Mouse (Mus musculus) neural tube, embryonic 14.5 days (tissue): ENCODE results near the gene Atp5d. TPM values are rescaled to one million over a fixed set of nuclear protein-coding genes. Genes with fewer than 3 reads are reported as not detected.

Source experiments
- ATAC-seq: fragments of 200-750 bp; cut with Nextera tagmentation; 2 replicates; pipeline ENCODE4 v1.8.0; 2017; ENCODE audit warnings: low read depth, mild to moderate bottlenecking, moderate TSS enrichment, moderate library complexity
- H3K27ac ChIP-seq: fragments of 300-500 bp; sonication (generic); 2 replicates; pipeline ENCODE4 v1.5.1; 2014; ENCODE audit warnings: low read depth, mild to moderate bottlenecking, control low read depth, low read length, moderate library complexity, mixed read lengths
- H3K27me3 ChIP-seq: fragments of 300-500 bp; sonication (generic); 2 replicates; pipeline ENCODE4 v1.6.1; 2014; ENCODE audit warnings: low read length; ENCODE audit not compliant: control insufficient read depth, insufficient read depth
- H3K36me3 ChIP-seq: fragments of 300-500 bp; sonication (generic); 2 replicates; pipeline ENCODE4 v1.6.1; 2014; ENCODE audit warnings: low read length, mixed read lengths; ENCODE audit not compliant: control insufficient read depth, insufficient read depth
- H3K4me1 ChIP-seq: fragments of 300-500 bp; sonication (generic); 2 replicates; pipeline ENCODE4 v1.6.1; 2014; ENCODE audit warnings: low read length; ENCODE audit not compliant: control insufficient read depth, insufficient read depth
- H3K4me2 ChIP-seq: fragments of 300-500 bp; sonication (generic); 2 replicates; pipeline ENCODE4 v1.6.1; 2014; ENCODE audit warnings: mild to moderate bottlenecking, low read depth, low read length, control low read depth
- H3K4me3 ChIP-seq: fragments of 300-500 bp; sonication (generic); 2 replicates; pipeline ENCODE4 v1.5.1; 2014; ENCODE audit warnings: low read depth, low read length, control low read depth, mixed read lengths
- H3K9ac ChIP-seq: fragments of 300-500 bp; sonication (generic); replicated peaks from 2 replicates; pipeline ENCODE4 v1.6.1; 2014; ENCODE audit warnings: low read depth, mild to moderate bottlenecking, control low read depth, low read length, mixed read lengths
- H3K9me3 ChIP-seq: fragments of 300-500 bp; sonication (generic); 2 replicates; pipeline ENCODE4 v1.6.1; 2016; ENCODE audit warnings: low read length; ENCODE audit not compliant: control insufficient read depth
- WGBS: fragments of 180-500 bp; shearing (Covaris S2); extraction: QIAGEN DNeasy Blood & Tissue Kit; methylation state at CpG from one replicate; pipeline ENCODE4 v1.1.7; 2014; 5-methylcytosine and 5-hydroxymethylcytosine counted together
- polyA plus RNA-seq: library from polyadenylated mRNA; unstranded; fragments of >200 nt; fragmentation: Nextera tagmentation; extraction: Ambion mirVana; gene quantifications from 2 replicates; pipeline ENCODE4 v1.2.1, GENCODE M21; 2014

Atp5d gene
- polyA plus RNA-seq, 1 experiment from 2014 or later = 519 TPM

DNA sequence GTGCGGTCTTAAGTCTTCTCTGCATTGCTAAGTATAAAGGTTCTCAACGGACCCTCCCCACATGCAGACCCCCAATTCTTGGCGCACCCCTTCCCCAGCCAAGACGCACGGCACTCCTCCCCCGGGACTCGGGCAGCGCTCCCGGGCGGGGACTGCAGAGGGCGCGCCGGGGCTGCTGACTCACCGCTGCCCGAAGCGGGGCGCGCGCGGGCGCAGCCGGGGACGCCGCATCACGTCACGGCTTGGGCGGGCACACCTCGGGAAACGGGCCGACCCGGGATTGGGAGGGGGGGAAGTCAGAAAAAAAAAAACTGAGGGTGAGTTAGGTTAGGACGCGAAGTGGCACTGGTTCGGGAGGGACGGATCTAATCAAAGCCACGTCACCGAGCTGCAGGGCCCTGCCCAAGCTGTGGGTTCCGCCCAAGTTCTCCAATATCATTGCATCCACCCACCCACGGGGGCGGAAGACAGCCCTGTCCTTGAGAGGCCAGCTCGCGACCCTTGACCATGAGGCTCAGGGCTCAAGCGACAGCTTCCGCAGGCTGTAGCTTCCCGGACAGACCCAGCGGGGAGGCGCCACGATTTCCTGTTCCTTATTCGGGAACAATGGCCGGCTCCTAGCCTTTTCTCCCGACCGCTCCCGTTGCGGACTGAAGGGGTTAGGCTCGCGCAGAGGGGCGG is 10.3 kb downstream of the Atp5d start:
- ATAC-seq = peak; percentile 44
- H3K4me2 ChIP-seq = peak overlapping the region; percentile 98
- H3K4me3 ChIP-seq = peak overlapping the region; percentile 99
- peak overlapping the region; percentile 100 for H3K27ac ChIP-seq
- H3K9ac ChIP-seq = peak overlapping the region; percentile 100
- H3K36me3 ChIP-seq = peaks cover 48% of the 10 kb centered on the region
- under 1% methylated on average over 56 of the region's 57 CpGs for WGBS
- H3K4me1 ChIP-seq = peaks cover 32% of the 10 kb centered on the region
- H3K27me3 ChIP-seq = no peaks in the 10 kb centered on the region
- no peaks in the 10 kb centered on the region for H3K9me3 ChIP-seq

- Histone ChIP-seq H3K9me3 (no peaks in the 10 kb centered on the region), H3K4me1 (peaks cover 40% of the 10 kb centered on the region), H3K36me3 (peaks cover 48% of the 10 kb centered on the region), H3K9ac (peak overlapping the region; percentile 100), H3K27ac (peak overlapping the region; percentile 100), H3K4me2 (peak overlapping the region; percentile 98), H3K4me3 (peak overlapping the region; percentile 99), H3K27me3 (no peaks in the 10 kb centered on the region)
- under 1% methylated on average over 84 of the region's 88 CpGs for WGBS
- peak; percentile 86 for ATAC-seq
Measured at GRCm38 (mm10) chr10:80149291-80150225, 11.1 kb downstream of the Atp5d start.

- H3K9me3 ChIP-seq = no peaks in the 10 kb centered on the region
- H3K27ac ChIP-seq = peak overlapping the region; percentile 100
- H3K4me3 ChIP-seq = peak overlapping the region; percentile 99
- peaks cover 40% of the 10 kb centered on the region for H3K4me1 ChIP-seq
- H3K9ac ChIP-seq = peak overlapping the region; percentile 100
- peak overlapping the region; percentile 98 for H3K4me2 ChIP-seq
- H3K36me3 ChIP-seq = peaks cover 49% of the 10 kb centered on the region
- peak; percentile 2; the same call in 1 of the 2 replicates for ATAC-seq
- WGBS = under 1% methylated on average over 54 of the region's 71 CpGs
- no peaks in the 10 kb centered on the region for H3K27me3 ChIP-seq
Measured at GRCm38 (mm10) chr10:80150226-80151210, 12.1 kb downstream of the Atp5d start.

GRCm38 (mm10) chr10:80151211-80152034 is 13.0 kb downstream of the Atp5d start:
- no peak for ATAC-seq
- H3K4me2 ChIP-seq = peak overlapping the region; percentile 98
- peak overlapping the region; percentile 99 for H3K4me3 ChIP-seq
- no peaks in the 10 kb centered on the region for H3K9me3 ChIP-seq
- H3K27me3 ChIP-seq = no peaks in the 10 kb centered on the region
- H3K36me3 ChIP-seq = peaks cover 48% of the 10 kb centered on the region
- peak overlapping the region; percentile 100 for H3K9ac ChIP-seq
- WGBS = under 1% methylated on average over 25 of the region's 26 CpGs
- peak overlapping the region; percentile 100 for H3K27ac ChIP-seq
- peaks cover 37% of the 10 kb centered on the region for H3K4me1 ChIP-seq

DNA sequence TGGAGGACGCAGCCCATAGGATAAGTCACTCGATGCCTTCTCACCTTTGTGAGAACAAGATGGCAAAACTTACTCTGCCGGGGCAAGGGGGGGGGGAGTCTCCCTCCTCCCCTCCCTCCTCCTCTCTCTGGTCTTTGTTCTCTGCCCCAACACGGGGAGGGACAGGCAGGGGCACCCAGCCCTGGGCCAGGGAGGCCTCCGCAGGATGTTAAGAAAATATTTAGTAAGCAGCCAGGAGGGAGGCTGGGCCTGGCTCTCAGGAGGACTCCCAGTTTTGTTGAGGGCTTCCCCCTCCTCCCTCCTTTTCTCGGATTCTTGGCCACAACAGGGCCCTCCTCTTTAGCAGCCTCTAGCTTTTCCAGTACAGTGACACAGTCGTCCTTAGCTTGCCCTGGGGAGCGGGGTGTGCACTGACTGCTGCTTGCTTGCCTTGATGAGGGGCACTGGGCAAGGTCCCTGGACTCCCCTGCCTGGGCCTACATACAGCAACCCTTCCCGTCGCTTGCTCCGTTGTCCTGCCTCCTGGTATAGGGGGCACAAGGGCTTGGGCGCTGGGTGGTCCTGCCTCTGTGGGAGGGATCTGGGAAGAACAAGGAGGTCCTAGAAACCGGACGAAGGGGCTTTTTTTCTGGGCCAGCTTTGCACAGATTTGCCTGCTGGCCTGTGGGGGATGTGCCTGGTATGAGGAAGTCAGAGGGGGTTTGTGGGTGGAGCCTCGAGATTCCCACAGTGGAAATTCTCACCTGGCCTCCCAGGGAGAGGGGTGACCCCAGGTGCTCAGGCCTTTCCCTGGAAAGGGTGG is 13.8 kb downstream of the Atp5d start:
- Histone ChIP-seq H3K9me3 (no peaks in the 10 kb centered on the region), H3K4me1 (peaks cover 40% of the 10 kb centered on the region)
- 4% methylated on average over 15 of the region's 15 CpGs for WGBS

DNA sequence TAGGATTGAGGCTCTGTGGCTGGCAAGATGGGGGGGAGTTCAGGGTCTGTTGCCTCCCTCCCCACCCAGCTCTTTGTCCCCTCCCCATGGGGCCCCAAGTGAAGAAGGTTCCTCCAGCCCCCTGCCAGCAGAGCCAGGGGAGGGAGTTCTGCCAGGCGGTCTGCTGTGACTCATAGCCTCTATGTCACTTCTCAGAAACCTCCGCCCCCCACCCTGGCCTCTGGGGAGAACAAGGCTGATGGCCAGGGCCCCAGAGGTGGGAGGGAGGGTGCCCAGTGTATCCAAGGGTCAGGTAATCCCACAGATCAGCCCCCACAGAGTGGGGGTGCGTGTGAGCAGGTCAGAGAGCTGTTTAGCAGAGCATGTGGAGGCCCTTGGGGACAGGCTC is 14.4 kb downstream of the Atp5d start:
- peaks cover 62% of the 10 kb centered on the region for H3K36me3 ChIP-seq
- no peak for ATAC-seq
- H3K4me2 ChIP-seq = peak overlapping the region; percentile 98
- WGBS = 58% methylated on average over 3 of the region's 3 CpGs
- H3K4me3 ChIP-seq = peak overlapping the region; percentile 99
- no peaks in the 10 kb centered on the region for H3K27me3 ChIP-seq
- H3K9ac ChIP-seq = peak overlapping the region; percentile 100
- peaks cover 39% of the 10 kb centered on the region for H3K4me1 ChIP-seq
- peak overlapping the region; percentile 100; the same call in 1 of the 2 replicates for H3K27ac ChIP-seq
- no peaks in the 10 kb centered on the region for H3K9me3 ChIP-seq

More for the DNA sequence above, 13.8 kb downstream of the Atp5d start:
- Histone ChIP-seq H3K4me2 (peak overlapping the region; percentile 98), H3K4me3 (peak overlapping the region; percentile 99), H3K27ac (peak overlapping the region; percentile 100), H3K9ac (peak overlapping the region; percentile 100), H3K36me3 (peaks cover 57% of the 10 kb centered on the region), H3K27me3 (no peaks in the 10 kb centered on the region)
- ATAC-seq = no peak

DNA sequence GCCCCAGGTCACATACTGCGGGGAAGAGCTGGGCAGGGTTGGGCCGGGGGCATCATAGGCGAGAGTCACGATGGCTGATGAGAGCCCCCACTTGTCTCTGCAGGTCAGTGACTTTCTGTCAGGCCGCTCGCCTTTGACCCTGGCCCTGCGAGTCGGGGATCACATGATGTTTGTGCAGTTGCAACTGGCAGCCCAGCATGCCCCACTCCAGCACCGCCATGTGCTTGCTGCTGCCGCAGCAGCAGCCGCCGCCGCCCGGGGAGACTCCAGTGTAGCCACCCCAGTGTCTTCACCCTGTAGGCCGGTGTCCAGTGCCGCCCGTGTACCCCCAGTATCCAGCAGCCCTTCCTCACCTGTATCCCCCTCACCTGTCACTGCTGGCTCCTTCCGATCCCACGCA is 15.3 kb downstream of the Atp5d start:
- WGBS = 85% methylated on average over 19 of the region's 19 CpGs
- Histone ChIP-seq H3K27ac (0 out of 2 replicates have a peak overlapping the region, but pooled peaks have one; percentile 24), H3K36me3 (peaks cover 62% of the 10 kb centered on the region), H3K9me3 (no peaks in the 10 kb centered on the region), H3K27me3 (no peaks in the 10 kb centered on the region), H3K4me1 (peaks cover 39% of the 10 kb centered on the region), H3K9ac (peak overlapping the region; percentile 18; the same call in 1 of the 2 replicates), H3K4me2 (peak overlapping the region; percentile 98; the same call in 1 of the 2 replicates), H3K4me3 (no peak overlapping the region)
- ATAC-seq = no peak
